Mouse (Mus musculus) yolk sac, embryonic 10.5 days (tissue): Measurements from ENCODE around the gene Rab11b.
A peak's percentile ranks its signal among the peaks of the same experiment; 100 is the strongest.
"Not testable (repeated sequence)": the region's sequence is repeated elsewhere in the genome, so short reads cannot be mapped to it uniquely, and the experiment has no call there.

Experiments used
- DNase-seq: peaks from one replicate; pipeline ENCODE4 v3.0.0-alpha.2; 2017; ENCODE audit warnings: low spot score

Gene Rab11b

DNA sequence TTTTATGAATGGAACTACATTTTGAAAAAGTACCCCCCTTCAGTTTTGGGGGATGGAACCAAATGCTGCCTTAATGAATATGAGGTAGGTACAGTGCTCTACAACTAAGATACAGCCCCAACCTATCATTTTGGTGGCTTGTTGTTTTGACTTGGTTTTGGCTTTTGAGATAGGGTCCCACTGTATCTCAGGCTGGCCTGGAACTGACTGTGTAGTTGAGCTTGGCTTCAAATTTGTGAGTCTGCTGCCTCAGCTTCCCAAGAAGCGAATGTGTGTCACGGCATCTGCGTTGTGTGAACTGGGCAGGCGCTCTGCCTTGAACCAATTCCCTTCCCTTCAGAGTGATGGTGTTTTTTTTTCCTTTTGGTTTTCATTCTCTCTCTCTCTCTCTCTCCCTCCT, 11.3 kb upstream of the Rab11b start:
- no peak for DNase-seq

DNA sequence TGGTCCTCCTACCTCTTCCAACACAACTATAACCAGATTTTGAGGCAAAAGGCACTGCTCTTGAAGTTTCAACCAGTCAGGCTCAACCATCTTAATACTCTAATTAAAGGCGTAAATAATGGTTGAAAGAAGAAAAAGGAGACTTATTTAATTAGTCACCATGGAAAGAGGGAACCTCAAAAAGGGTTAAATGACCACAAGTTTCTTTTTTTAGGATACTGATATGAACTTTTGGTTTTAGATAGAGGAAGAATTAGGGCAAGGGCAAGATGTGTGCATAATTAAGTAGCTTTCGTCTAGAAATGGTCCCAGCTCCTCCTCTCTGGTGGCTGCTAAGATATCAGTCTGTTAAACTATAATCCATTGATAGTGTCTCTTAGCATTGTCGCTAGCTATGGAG, 6.1 kb upstream of the Rab11b start:
- DNase-seq, result no peak

DNA sequence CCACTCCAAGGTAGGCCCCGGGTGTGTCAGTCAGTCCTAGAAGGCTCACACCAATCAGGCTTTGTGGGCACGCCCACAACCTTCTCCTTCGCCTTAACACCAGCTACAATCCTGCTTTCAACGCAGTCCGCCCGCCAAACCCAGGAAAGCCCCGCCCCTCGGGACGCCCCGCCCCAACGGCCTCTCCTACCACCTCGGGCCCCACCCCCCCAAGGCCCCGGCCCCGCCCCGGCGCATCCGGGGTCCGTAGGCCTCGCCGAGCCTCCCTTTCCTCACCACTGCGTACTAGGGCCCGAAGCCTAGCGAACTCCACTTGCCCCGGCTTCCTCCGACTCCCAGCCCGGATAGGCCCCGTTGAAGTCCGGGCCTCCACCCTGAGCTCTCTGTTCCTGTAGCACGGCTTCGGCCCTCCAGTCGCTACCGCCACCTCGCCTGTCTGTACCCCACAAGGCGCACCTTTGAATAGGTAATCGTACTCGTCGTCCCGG, 519 bp downstream of the Rab11b start:
- DNase-seq, result peak; percentile 96

DNA sequence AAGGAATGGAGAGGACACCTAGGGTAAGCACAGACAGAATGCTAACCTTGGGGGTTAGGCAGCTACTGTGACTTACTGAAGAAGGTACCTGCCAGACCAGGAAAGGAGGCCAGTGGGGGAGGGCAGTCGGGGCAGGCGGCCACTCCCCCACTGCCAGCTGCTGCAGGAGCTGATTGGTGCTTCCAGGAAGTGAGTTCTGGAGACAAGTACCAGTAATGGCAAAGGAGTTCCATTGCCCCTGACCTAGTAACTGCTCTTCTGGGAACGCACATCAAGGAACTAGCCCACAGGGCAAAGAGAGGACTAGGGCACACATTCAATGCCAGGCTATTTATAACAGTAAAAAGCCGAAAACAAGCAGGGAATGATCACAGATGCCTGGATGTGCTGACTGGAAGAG, 3.1 kb downstream of the Rab11b start:
- DNase-seq, result no peak

DNA sequence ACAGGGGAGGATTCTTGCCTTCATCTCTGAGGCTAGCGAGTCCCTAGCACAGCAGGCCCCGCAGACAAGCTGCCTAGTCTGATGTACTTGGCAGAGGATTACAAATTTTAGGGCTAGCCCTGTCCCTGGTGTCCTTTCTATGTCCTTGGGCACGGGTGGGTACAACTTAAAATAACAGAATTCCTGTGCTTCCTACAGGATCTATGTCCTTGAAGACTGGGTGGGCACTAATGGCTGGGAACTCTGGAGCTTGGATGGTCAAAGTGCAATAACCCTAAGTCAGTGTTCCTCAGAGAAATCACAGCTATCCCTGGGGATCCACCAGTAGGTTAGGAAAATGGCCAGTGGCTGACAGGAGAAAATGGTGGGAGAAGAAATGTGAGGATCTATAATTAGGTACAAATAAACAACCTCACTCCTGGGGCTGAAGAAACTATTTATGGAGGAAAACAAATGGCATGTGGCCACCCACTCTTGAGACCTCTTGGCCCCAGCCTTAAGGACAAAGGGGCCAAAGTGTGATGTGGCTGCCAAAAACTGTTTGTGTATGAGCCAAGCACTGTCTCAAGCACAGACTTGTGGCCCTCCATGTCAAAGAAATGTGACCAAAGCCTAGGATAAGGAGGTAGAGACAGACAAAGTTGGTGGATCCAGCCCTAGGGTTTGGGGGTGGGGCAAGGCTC, 4.1 kb downstream of the Rab11b start:
- no peak for DNase-seq

DNA sequence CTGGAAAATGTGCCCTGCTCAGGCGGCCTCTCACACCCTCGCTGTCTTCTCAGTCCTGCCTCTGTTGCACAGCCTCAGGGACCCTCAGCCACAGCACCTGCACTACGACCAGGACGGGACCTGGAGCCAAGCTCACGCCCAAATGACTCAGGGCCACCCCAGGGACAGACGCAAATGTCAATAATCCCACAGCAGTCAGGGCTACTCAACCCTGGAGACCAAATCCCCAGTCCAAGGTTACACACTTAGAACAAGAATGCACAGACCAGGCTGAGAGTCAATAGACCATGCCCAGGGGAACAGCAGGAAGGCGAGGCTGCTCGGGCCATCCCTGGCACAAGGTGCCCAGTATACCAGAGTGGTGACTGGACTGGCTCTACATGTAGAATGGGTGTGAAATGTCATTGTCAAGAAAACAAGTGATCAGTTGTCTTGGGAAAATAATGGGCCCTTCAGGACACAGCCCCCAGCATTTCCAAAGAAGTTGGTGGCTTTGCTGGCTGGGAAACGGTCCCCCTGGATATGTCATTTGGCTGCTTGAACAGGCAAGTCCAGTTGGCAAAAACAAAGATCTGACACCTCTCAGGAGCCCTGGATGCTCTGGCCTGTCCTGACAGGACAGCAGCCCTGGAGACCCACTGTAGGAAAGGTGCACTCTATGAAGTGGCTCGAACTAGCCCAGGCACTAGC, 4.8 kb downstream of the Rab11b start:
- no peak for DNase-seq

DNA sequence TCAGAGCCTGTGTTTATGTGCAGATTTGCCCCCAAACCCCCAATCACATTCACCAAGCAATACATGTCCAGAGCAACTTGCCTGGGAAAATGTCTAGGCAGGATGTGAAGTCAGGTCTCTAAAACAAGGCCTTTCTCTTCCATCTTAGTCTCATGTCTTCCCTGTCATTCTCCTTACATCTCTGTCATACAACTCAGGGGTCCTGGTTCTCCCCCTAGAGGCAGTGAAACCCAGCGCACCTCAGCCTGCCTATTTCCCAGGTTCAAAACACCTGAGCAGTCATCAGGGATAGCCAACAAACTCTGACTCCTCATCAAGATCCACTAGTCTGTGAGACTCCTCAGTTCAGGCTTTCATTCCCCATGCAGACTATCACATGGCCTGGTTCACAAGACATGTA, 5.7 kb downstream of the Rab11b start:
- DNase-seq, result no peak

DNA sequence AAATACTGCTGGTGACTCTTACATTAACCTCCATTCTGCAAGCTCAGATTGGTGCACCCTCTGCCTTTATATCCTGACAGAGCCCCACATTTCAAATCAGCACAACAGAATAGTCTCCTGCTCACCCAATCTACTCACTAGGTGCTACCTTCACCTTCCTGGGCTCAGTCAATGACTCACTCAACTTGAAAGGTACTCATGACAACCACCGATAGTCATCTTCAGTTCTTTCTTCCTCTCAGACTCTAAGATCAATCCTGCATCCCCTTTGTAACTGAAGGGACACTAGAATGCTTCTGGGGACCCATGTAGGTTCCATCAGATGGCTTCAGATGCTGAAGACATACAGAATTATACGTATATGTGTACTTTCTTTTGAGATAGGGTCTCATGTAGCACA, 8.0 kb downstream of the Rab11b start:
- no peak for DNase-seq

DNA sequence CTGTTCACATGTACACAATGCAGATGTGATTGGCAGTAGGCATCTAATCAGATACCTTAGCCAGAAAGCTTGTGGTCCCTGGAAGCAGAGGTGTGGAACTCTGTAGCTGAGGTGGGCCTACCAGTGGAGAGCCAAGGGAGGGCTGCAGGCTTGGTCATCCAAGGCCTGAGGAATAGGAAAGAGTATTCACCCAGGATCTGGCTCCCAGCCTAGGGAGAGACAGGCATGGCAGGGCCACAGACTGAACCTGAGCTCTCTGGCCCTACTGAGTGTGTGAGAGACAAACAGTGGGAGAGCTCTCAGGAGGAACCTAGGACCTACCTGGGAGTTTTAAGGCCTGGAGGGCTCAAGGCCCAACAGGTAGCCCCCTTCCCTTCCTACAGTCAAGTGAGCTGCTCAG, 9.1 kb downstream of the Rab11b start:
- no peak for DNase-seq

DNA sequence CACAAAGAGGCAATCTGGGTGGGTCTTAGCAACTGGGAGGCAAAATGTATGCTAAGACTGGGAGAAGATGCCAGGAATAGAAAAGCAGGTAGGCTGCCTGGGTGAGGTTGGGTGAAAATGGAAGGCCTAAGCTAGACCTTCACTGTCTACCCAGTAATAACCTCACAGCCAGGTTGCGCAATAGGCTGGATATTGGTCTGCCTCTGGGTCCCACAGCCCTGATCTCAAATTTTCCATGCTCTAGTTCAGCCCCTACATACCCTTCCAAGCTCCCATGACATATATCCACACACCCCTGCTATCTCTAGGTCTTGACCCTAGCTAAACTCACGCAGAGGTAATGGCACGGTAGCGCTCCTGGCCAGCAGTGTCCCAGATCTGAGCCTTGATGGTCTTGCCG, 10.9 kb downstream of the Rab11b start:
- DNase-seq, result no peak

DNA sequence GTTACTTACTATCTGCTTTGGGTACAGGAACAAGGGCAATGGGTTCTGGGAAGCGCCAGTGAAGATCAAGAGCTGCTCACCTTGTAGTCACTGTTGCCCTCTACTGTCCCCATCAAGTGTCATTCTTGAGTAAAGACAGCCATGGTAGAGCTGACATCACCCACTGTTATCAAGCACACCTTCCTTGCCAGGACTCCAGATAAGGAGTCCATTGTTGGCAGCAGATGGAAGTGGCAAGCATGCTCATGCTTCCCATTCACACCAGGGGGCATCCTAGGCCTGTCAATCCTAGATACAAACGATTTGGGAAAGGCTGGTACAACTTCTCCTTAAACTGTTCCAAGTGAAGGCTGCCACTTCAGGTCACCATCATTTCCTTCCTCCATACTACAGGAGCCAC, 14.3 kb downstream of the Rab11b start:
- DNase-seq, result no peak

DNA sequence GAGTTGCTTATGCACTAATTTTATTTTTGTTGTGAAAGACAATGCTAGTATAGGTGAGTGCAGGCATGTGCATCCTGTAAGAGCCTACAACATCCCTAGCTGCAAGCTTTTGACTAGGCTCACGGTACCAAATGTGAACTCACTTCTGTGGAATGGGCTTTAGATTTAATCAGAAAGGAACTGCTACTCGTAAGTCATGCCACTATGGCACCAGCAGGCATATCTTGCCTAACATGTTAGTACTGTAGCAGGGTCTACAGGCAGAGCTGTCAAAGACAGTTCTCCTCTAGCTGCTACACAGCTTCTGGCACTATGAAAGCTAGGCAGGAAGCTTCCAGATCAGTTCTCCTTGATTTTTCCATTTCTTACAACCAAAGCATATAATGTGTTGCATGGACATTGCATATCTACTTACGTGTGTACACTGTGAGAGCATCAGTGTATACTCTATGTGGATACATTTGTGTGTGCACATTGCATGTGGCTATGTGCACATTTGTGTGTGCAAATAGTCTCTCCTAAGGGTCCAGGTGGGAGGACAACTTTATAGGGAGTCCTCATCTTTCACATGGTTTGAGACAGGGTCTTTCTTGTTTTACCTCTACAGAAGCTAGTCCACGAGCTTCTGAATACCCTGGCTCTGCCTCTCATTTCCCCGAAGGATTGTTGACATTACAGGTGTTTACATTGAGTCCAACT, 15.5 kb downstream of the Rab11b start:
- no peak for DNase-seq

DNA sequence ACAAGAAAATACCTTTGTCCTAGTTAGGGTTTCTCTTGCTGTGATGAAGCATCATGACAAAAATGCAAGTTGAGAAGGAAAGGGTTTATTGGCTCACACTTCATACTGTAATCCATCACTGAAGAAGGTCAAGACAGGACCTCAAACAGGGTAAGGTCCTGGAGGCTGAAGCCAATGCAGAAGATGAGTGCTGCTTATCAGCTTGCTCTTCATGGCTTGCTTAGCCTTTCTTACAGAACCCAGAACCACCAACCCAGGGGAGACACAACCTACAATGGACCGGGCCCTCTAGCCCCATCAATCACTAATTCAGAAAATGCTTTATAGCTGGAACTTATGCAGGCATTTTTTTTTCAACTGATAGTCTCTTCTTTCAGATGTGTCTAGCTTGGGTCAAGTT, 17.9 kb downstream of the Rab11b start:
- DNase-seq, result no peak

DNA sequence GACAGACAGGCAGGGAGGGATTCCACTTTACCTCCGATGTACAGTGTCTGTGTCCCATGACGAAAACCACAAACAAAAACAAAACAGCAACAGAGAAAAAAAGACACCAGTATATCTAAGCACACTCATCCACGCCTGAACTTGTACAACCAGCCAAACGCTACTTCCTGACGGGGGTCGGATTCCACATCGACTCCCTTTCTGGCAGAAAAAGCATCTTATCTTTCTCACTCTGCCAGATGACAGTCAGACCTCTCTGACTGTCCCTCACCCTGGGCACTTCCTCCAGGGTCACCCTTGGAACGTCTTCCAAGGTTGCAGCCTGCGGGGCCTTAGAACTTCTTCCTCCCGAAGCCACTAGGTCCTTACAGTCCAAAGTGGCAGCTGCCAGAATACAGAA, 26.8 kb downstream of the Rab11b start:
- DNase-seq, result not testable (repeated sequence)

DNA sequence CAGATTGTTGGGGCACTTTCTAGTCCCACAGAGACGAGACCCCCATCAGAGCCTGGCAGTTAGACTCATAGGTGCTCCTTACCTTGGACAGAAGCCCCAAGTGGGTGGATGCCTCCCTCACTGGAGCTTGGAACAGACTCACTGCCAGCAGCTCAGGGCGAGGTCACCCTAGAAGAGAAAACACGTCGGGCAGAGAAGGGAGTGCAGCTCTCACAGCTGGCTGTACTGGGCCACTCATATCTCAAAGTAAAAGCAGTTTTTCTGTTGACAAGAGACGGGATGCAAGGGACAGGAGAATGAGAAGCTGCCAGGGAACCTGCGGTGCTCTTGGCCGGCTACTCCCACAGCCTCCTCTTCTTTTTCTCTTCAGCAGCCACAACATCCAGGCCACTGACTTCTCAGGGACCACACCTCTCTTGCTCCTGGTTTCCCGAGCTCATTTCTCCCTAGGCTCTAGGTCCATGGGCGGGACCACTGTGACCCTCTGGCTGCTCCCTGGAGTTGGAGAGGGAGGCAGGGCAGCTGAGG, 27.7 kb downstream of the Rab11b start:
- not testable (repeated sequence) for DNase-seq

DNA sequence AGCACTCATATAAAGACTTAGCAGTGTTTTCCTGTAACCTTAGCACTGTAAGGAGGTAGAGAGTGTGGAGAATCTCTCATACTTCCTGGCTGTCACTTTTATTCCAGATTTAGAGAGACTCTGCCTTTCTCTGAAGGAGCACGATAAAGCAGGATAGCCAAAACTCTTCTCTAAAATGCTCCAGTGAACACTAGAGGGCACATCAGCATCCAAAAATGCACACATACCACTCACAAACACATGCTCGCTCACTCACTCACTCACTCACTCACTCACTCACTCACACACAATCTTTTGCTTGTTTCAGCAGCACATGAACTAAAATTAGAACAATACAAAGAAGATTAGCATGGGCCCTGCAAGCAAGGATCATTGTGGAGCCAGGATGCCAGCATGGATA, 31.1 kb downstream of the Rab11b start:
- DNase-seq, result no peak

DNA sequence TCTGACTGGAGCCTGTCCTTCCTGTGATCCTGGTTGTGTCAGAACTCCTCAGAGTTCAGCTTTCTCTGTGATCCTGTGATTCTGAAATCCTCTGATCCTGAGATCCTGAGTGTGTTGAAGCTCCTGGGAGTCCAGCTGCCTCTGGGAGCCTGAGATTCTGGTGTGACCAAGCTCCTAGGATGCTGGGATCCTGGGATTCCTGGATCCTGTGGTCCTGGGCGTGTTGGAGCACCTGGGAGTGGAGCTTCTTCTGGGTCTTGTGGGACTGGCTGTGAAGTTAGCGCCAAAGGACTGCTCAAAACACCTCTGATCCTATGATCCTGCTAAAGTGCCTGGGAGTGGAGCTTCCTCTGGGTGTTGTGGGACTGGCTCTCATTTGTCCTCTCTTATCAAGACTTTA, 31.9 kb downstream of the Rab11b start:
- no peak for DNase-seq

DNA sequence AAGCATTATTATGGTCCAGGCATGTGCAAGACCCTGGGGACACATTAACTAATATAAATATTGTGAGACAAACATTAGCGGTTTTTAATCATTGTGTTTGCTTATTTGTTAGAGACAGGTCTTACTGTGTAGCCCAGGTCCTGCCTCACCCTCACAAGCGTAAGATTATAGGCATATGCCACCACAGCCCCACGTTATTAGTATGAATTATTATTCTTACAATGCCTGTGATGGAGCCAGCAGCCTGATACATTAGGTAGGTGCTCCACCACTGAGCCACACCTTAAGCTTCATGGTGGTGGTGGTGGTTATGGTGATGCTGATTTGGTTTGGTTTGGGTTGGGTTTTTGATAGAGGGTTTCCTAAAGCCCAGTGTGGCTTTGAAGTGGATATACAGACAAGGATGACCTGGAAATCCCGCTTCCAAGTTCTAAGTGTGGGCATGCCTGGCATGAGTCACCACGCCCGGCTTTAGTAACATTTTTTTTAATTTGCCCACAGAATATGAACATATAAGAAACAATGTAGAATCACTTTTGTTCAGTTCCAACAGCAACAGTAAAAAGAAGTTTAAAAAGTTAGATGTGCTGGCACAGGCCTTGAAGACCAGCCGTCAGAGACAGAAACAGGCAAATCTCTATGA, 40.5 kb downstream of the Rab11b start:
- no peak for DNase-seq

DNA sequence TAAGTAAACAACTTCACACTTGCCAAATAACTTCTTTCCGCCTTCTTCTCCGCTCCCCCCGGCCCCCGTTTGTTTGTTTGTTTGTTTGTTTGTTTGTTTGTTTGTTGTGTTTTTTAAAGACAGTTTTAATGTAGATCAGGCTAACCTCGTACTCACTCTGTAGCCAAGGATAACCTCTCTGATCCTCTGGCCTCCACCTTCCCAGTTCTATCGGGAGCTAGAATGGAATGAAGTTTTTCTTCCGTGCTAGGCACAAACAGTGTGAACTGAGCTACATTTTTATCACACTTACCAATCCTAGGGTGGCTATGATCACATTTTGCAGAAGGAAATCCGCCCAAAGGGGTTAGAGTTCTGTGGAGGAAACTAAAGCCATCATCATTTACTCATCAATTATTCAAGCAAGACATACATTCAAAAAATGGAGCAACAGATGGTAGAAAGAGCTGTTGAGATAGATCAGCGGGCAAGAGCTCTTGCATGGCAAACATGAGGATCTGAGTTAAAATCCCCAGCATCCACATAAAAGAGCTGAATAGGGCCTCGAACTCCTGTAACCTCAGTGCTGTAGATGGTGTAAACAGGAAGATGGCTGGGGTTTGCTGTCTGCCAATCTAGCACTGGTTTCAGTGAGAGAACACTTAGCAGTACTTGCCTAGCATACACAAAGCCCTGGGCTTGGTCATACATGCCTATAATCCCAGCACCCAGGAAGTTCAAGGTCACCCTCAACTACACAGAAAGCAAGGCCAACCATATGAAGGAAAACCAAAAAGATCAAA, 41.2 kb downstream of the Rab11b start:
- DNase-seq, result no peak

DNA sequence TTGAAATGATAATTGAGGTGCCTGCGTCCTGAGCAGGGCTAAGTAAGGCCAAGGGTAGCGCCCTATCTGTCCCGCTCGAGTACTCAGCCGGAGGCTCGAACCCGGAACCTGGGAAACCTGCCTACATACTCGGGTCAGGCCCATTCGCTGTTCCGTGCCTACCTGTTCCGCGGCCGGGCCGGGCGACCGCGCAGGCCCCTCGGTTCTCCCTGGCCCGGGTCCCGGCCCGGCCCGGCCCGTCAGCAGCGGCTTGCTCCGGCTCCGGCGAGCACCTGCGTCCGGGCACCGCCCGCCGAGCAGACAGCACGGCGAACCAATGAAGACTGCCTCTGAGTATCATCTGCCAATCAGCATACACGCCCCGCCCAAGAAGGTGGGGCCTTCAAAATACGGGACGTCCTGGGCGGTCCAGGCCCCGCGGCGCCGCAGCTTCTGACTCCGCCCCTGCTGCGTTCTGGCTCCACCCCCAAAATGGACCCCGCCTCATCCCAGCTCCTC, 41.9 kb downstream of the Rab11b start, which contains the start of gene March2:
TSS of gene March2 (minus strand) at position 287 of the 498 bp plus-strand sequence.
- DNase-seq, result peak; percentile 98

DNA sequence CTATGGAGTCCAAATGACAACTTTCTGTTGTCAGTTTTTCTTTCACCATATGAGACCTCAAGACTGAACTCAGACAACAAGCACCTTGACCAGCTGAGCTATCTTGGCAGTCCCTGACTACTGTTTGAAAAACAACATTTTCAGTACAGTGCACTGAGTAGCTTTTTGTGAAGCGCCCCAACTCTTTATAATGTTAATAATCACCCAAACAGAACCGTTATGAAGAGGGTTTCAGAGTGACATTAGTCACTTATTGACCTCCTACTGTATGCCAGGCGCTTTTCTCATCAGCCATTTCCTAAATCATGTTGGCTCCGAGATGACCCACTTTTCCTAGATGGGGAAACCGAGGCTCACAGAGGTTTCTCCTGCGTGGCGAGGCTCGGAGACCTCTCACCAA, 42.3 kb downstream of the Rab11b start:
- no peak for DNase-seq
